Mouse (Mus musculus): Measurements from ENCODE around the gene Pde4b.

DNA sequence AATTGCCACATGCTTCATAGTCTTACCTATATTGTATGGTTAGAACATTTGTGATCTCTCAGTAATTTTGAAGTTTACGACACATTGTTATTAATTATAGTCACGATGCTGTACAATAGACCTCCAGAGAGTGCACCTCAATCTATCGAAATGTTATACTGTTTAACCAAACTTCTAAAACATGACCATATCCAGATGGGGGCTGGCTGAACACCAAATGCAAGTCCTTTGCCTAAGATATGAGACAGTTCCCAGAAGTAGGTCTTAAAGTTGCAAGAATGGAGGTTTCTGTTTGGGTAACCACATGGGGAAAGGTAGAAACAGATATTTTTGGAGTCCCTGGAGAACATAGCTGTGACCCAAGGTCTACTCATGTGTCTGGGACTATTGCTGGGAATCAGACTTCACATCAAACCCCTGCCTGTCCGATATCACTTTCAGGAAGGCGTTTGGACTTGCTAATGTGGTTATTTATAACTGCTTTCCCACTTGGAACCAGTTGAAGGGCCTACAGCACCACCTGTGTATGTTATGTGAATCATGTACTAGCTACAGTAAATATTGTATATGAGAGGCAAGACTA, 452.3 kb downstream of the Pde4b start:
- TF ChIP-seq CTCF (IDR thresholded peaks at IDR 0.05; ENCODE audit: borderline replicate concordance, insufficient read depth, low read depth, low read length) (no peak), POLR2A (IDR thresholded peaks at IDR 0.05; ENCODE audit: borderline replicate concordance, insufficient read depth, low read length) (no peak)
